Mouse (Mus musculus): Measurements from ENCODE around the gene Rnf180. TPM values are rescaled to one million over a fixed set of nuclear protein-coding genes. Genes with fewer than 3 reads are reported as not detected.

Gene Rnf180
- polyA plus RNA-seq, 1 experiment from 2014 or later: 2.4 TPM

DNA sequence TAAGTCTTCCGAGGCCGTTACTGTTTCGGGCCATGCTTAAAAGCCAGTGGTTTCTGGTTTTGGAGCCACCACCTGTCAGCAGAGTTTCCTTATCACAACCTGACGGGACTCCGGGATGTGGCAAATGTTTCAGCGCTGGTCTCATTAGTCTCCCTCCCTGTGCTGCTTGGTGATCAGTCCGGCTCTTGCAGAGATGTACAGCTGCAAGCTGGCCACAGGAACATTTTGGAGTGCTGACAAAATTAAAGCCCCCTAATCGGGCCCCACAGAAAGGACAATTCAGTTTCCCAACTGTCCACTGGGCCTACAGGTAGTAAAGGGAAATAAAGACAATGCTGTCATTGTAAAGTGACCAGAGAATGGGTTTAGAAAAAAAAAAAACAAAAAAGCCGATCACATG, 44.4 kb downstream of the Rnf180 start:
- Histone ChIP-seq H3K9ac (no peak overlapping the region), H3K27me3 (replicated peaks) (no peaks in the 10 kb centered on the region), H3K4me3 (peak overlapping the region; percentile 13), H3K4me2 (peak overlapping the region; percentile 61), H3K27ac (ENCODE audit: poor library complexity, severe bottlenecking) (no peak overlapping the region), H3K36me3 (no peaks in the 10 kb centered on the region), H3K4me1 (replicated peaks) (peaks cover 8% of the 10 kb centered on the region; the same call in 1 of the 2 replicates), H3K9me3 (replicated peaks) (no peaks in the 10 kb centered on the region)
- no peak for ATAC-seq (ENCODE audit: insufficient number of reproducible peaks, low FRiP score)
- 21% methylated on average over 9 of the region's 9 CpGs for WGBS

DNA sequence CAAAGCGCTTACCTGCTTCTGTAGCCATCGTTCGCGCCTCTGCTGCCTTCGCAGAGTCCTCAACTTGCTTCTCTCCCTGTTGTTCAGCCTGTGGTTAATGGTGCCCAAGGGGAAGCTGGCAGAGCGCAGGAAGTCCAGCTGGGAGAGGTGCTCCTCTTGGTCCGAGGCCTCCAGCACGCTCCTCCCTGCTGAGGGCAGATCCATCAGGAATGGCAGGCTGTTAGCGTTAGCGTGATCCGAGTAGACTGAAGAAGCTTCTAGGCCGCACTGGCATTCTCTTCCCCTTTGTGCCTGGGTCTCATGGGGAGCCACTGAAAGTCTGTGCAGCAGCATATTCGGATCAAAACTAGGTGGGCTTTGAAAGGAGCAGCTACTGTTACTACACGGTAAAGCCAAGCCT, 45.0 kb downstream of the Rnf180 start:
- no peaks in the 10 kb centered on the region for H3K9me3 ChIP-seq (replicated peaks)
- no peak for ATAC-seq (ENCODE audit: insufficient number of reproducible peaks, low FRiP score)
- H3K9ac ChIP-seq: no peak overlapping the region
- H3K4me2 ChIP-seq: peak overlapping the region; percentile 61; the same call in 1 of the 2 replicates
- no peaks in the 10 kb centered on the region for H3K36me3 ChIP-seq
- no peak overlapping the region for H3K27ac ChIP-seq (ENCODE audit: poor library complexity, severe bottlenecking)
- no peak overlapping the region for H3K4me3 ChIP-seq
- H3K27me3 ChIP-seq (replicated peaks): no peaks in the 10 kb centered on the region
- 77% methylated on average over 14 of the region's 14 CpGs for WGBS
- H3K4me1 ChIP-seq (replicated peaks): peaks cover 8% of the 10 kb centered on the region; the same call in 1 of the 2 replicates

DNA sequence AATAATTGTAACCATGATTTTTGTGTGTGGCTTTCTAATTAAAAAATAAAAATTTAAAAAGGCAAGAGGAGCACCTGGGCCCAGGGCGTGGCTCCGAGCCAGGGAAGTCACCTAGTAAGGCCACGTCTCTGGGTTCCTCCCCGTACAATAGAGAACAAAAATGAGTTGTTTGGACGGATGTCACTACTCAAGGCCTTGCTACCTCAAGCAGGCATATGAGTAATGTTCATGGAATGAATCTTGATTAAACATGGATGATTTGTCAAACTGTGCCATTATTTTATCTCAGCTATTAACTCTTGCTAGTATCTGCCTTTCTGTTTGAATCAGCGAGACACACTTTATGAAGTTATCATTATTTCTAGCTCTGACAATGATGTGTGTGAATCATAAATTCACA, 46.9 kb downstream of the Rnf180 start:
- no peak overlapping the region for H3K9ac ChIP-seq
- no peak overlapping the region for H3K27ac ChIP-seq (ENCODE audit: poor library complexity, severe bottlenecking)
- WGBS: 84% methylated on average over 6 of the region's 6 CpGs
- no peak for ATAC-seq (ENCODE audit: insufficient number of reproducible peaks, low FRiP score)
- no peak overlapping the region for H3K4me3 ChIP-seq
- no peak overlapping the region for H3K4me2 ChIP-seq
- H3K4me1 ChIP-seq (replicated peaks): peaks cover 8% of the 10 kb centered on the region; the same call in 1 of the 2 replicates
- H3K9me3 ChIP-seq (replicated peaks): no peaks in the 10 kb centered on the region
- no peaks in the 10 kb centered on the region for H3K36me3 ChIP-seq
- H3K27me3 ChIP-seq (replicated peaks): no peaks in the 10 kb centered on the region

DNA sequence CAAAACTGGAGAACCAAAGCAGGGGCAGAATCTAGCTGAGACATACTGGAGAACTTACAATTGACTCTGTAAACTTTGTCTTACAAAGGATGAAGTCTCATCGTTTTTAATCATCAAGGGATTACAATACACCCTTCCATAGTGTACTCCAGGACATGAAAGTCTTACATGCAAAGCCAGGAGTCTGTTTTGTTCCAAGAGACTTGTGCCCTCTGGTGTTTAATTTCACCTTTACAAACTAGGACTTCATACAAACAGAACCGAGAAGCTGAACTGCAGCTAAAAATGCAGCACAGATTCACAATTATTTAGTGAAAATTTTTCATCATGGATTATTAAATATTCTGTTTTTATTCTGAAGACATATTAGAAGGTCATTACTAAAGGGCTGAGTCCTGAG, 53.8 kb downstream of the Rnf180 start:
- Histone ChIP-seq H3K9ac (no peak overlapping the region), H3K4me2 (no peak overlapping the region), H3K4me3 (no peak overlapping the region), H3K4me1 (replicated peaks) (no peaks in the 10 kb centered on the region), H3K9me3 (replicated peaks) (no peaks in the 10 kb centered on the region), H3K27me3 (replicated peaks) (no peaks in the 10 kb centered on the region), H3K27ac (ENCODE audit: poor library complexity, severe bottlenecking) (no peak overlapping the region), H3K36me3 (no peaks in the 10 kb centered on the region)
- 70% methylated on average over 2 of the region's 2 CpGs for WGBS
- no peak for ATAC-seq (ENCODE audit: insufficient number of reproducible peaks, low FRiP score)

DNA sequence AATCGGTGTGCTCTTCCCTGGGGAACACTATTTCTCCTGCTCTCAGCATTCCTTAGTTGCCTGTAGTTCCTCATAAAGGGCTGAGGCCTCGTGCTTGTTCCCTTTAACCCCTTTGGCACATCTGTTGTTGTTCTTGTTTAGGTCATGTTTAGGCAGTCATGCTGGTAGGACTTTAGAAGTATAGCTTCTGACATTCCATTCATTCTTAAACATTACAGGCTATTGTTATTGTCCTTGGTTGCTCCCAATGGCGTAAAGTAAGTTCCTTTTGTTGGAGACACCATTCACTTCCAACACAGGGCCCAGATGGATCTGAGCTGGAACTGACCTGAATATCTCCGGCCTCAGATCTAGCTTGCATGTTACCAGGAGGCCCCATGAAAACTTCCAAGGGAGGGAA, 67.5 kb downstream of the Rnf180 start:
- H3K4me1 ChIP-seq (replicated peaks): peaks cover 5% of the 10 kb centered on the region; the same call in 1 of the 2 replicates
- 73% methylated on average over 4 of the region's 4 CpGs for WGBS
- H3K9me3 ChIP-seq (replicated peaks): no peaks in the 10 kb centered on the region
- no peak overlapping the region for H3K4me3 ChIP-seq
- H3K4me2 ChIP-seq: no peak overlapping the region
- no peak overlapping the region for H3K9ac ChIP-seq
- ATAC-seq (ENCODE audit: insufficient number of reproducible peaks, low FRiP score): no peak
- no peaks in the 10 kb centered on the region for H3K27me3 ChIP-seq (replicated peaks)
- H3K27ac ChIP-seq (ENCODE audit: poor library complexity, severe bottlenecking): no peak overlapping the region
- H3K36me3 ChIP-seq: no peaks in the 10 kb centered on the region

DNA sequence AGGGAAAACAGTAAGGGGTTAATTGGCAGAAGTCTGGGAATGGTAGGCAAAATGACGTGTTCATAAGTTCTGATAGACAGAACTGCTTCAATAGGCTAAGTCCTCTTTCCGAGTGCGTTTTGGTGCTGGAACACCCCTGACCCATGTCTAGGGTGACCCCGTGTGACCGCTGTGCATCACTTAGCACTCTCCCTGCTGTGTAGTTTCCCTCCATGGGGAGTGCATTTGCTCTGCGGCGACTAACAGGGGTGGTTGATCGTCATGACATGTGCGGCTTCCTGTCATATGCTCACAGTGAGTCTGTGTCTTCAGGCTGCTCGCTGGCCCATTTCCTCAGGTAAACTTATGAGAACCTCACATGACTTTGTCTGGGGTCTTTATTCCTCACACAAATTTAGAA, 70.6 kb downstream of the Rnf180 start:
- no peaks in the 10 kb centered on the region for H3K36me3 ChIP-seq
- no peaks in the 10 kb centered on the region for H3K27me3 ChIP-seq (replicated peaks)
- ATAC-seq (ENCODE audit: insufficient number of reproducible peaks, low FRiP score): no peak
- 50% methylated on average over 10 of the region's 10 CpGs for WGBS
- peaks cover 5% of the 10 kb centered on the region; the same call in 1 of the 2 replicates for H3K4me1 ChIP-seq (replicated peaks)
- H3K27ac ChIP-seq (ENCODE audit: poor library complexity, severe bottlenecking): no peak overlapping the region
- no peak overlapping the region for H3K4me3 ChIP-seq
- no peak overlapping the region; the same call in 1 of the 2 replicates for H3K9ac ChIP-seq
- peak overlapping the region; percentile 47 for H3K4me2 ChIP-seq
- H3K9me3 ChIP-seq (replicated peaks): no peaks in the 10 kb centered on the region

DNA sequence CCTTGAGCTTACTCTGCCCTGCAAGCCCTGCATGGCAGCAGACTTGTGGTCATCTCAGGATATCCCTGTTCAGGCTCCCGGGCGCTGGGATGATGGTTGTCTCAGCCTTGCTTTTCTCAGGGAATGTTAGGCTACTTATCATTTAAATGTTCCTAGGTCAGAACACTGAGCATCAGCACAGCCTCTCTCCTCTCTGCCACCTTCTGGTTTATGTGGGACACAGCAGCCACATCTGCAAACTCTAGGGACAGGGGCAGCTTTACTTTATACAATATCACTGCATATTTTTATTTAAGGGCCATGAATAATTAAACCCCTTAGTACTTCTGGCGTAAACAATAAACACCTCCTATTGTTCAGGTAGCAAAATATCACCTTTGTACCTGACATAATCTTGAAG, 71.5 kb downstream of the Rnf180 start:
- peaks cover 5% of the 10 kb centered on the region; the same call in 1 of the 2 replicates for H3K4me1 ChIP-seq (replicated peaks)
- WGBS: 63% methylated on average over 3 of the region's 3 CpGs
- no peak overlapping the region for H3K4me2 ChIP-seq
- H3K36me3 ChIP-seq: no peaks in the 10 kb centered on the region
- no peaks in the 10 kb centered on the region for H3K9me3 ChIP-seq (replicated peaks)
- H3K9ac ChIP-seq: no peak overlapping the region
- H3K27me3 ChIP-seq (replicated peaks): no peaks in the 10 kb centered on the region
- H3K4me3 ChIP-seq: no peak overlapping the region
- no peak overlapping the region for H3K27ac ChIP-seq (ENCODE audit: poor library complexity, severe bottlenecking)
- no peak for ATAC-seq (ENCODE audit: insufficient number of reproducible peaks, low FRiP score)

DNA sequence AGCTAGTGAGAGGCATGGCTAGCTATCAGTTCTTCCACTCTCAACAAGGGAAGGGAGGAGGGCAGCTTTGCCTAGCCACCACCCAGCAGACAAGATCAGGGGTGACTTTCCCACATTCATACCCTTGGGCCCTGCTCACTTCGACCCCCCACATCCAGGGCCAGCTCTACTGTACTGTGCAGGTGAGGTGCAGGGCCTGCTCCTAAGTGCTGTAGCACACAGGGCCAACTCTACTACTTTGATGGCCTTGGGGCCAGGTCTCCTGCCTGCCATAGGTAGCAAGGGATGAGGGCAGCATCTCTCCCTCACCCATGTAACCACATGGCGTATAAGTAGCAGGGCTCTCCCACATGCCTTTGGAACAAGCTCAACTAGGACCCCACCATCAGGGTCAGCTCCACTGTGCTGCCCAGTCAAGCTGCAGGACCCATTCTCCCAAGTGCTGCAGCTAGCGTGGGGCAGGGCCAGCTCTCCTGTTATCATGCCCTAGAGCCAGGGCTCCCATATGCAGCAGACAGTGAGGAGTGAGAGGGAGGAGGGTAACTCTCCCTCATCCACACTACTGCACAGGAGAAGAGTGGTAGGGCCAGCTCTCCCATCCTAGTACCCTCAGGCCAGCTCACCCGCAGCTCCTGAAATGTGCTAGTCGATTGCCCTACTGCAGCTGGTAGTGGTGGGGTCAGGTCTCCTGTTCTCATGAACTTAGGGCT, 72.4 kb downstream of the Rnf180 start:
- no peak for ATAC-seq (ENCODE audit: insufficient number of reproducible peaks, low FRiP score)
- Histone ChIP-seq H3K4me1 (replicated peaks) (peaks cover 5% of the 10 kb centered on the region; the same call in 1 of the 2 replicates), H3K27ac (ENCODE audit: poor library complexity, severe bottlenecking) (no peak overlapping the region), H3K36me3 (no peaks in the 10 kb centered on the region), H3K4me2 (no peak overlapping the region), H3K9ac (no peak overlapping the region), H3K9me3 (replicated peaks) (no peaks in the 10 kb centered on the region), H3K27me3 (replicated peaks) (no peaks in the 10 kb centered on the region), H3K4me3 (no peak overlapping the region)
- 74% methylated on average over 5 of the region's 5 CpGs for WGBS

DNA sequence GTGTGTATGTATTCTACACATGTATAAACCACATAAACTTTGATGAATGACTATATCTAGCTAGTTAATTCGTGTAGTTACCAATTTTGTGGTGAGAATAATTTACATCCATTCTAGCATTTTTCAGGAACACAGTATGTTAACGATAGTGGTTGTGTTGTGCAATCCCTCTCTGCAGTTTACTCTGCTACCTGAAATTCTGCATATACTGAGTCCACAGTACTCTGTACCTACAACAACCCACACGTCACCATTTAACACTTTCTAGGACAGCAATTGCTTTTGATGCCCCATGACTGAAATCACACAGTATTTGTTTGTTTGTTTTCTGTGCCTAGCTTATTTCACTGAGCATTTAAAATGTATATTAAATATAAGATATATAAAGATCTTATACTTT, 83.9 kb downstream of the Rnf180 start:
- no peak for ATAC-seq (ENCODE audit: insufficient number of reproducible peaks, low FRiP score)
- H3K4me1 ChIP-seq (replicated peaks): no peaks in the 10 kb centered on the region; the same call in 1 of the 2 replicates
- no peak overlapping the region for H3K4me3 ChIP-seq
- H3K36me3 ChIP-seq: no peaks in the 10 kb centered on the region
- no peaks in the 10 kb centered on the region for H3K27me3 ChIP-seq (replicated peaks)
- no peak overlapping the region for H3K27ac ChIP-seq (ENCODE audit: poor library complexity, severe bottlenecking)
- no peak overlapping the region for H3K9ac ChIP-seq
- 80% methylated on average over 3 of the region's 3 CpGs for WGBS
- no peak overlapping the region for H3K4me2 ChIP-seq
- no peaks in the 10 kb centered on the region for H3K9me3 ChIP-seq (replicated peaks)

DNA sequence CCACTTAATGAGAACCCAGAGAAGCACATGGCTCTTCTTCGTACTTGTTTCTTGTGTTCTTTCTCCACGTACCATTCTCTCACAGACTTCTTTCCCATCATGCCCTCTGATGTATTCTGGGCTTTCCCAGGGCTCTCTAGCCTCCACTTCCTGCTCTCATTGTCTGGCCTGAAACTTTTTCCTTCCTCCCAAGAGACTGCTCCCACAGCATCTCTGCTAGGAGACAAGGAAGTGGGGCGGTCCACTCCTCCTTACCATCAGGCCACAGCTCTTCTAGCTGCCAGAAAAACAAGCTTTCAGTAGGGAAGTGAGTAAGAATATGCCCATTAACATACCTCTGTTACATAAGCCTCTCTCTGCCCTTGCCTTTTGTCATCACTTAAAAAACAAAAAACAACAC, 90.8 kb downstream of the Rnf180 start:
- no peak overlapping the region for H3K4me2 ChIP-seq
- H3K36me3 ChIP-seq: no peaks in the 10 kb centered on the region
- no peaks in the 10 kb centered on the region for H3K9me3 ChIP-seq (replicated peaks)
- H3K4me1 ChIP-seq (replicated peaks): no peaks in the 10 kb centered on the region; the same call in 1 of the 2 replicates
- no peaks in the 10 kb centered on the region for H3K27me3 ChIP-seq (replicated peaks)
- H3K9ac ChIP-seq: no peak overlapping the region
- 71% methylated on average over 3 of the region's 3 CpGs for WGBS
- ATAC-seq (ENCODE audit: insufficient number of reproducible peaks, low FRiP score): no peak
- no peak overlapping the region for H3K27ac ChIP-seq (ENCODE audit: poor library complexity, severe bottlenecking)
- H3K4me3 ChIP-seq: no peak overlapping the region

DNA sequence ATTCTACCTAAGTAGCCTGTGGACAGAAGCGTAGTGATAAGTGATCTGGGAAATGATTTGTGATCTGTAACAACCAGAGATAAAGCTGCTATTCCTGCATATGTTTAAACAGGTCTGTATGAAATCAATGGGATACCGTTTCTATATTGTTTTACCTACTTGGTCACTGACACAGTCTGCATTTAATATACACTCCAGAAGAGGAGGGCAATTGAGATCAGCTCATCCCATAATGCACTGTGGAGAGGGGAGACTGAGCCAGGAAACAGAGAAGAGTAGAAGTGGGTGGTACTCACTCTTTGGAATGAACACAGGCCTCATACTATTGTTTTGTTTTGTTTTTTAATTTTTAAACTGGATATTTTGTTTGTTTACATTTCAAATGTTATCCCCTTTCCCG, 96.0 kb downstream of the Rnf180 start:
- no peak for ATAC-seq (ENCODE audit: insufficient number of reproducible peaks, low FRiP score)

DNA sequence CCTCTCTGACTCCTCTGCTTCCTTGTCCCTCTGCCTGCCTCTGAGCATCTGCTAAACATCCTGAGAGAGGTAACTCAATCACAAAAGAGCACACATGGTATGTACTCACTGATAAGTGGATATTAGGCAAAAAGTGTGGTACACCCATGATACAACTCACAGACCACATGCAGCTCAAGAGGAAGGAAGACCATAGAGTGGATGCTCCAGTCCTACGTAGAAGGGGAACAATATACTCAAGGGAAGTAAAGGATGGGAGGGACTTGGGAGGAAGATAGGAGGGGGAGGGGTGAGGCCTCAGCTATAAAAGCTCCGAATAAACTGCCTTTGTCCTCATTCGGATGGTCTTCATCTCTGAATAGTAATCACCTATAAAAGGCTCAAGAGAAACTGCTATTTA, 96.6 kb downstream of the Rnf180 start:
- ATAC-seq (ENCODE audit: insufficient number of reproducible peaks, low FRiP score): no peak
- no peak overlapping the region for H3K9ac ChIP-seq
- WGBS: 67% methylated on average over 3 of the region's 3 CpGs
- no peak overlapping the region for H3K27ac ChIP-seq (ENCODE audit: poor library complexity, severe bottlenecking)
- no peak overlapping the region for H3K4me2 ChIP-seq
- H3K27me3 ChIP-seq (replicated peaks): no peaks in the 10 kb centered on the region
- no peaks in the 10 kb centered on the region for H3K36me3 ChIP-seq
- no peaks in the 10 kb centered on the region for H3K9me3 ChIP-seq (replicated peaks)
- H3K4me3 ChIP-seq: no peak overlapping the region
- no peaks in the 10 kb centered on the region for H3K4me1 ChIP-seq (replicated peaks)

More for the DNA sequence above, 96.0 kb downstream of the Rnf180 start:
- no peak overlapping the region for H3K4me2 ChIP-seq
- H3K9ac ChIP-seq: no peak overlapping the region
- H3K9me3 ChIP-seq (replicated peaks): no peaks in the 10 kb centered on the region
- no peak overlapping the region for H3K27ac ChIP-seq (ENCODE audit: poor library complexity, severe bottlenecking)
- no peaks in the 10 kb centered on the region for H3K36me3 ChIP-seq
- WGBS: 67% methylated on average over 3 of the region's 3 CpGs
- H3K4me1 ChIP-seq (replicated peaks): no peaks in the 10 kb centered on the region
- H3K4me3 ChIP-seq: no peak overlapping the region
- no peaks in the 10 kb centered on the region for H3K27me3 ChIP-seq (replicated peaks)

Data from heart, embryonic 12.5 days (tissue).